Mouse (Mus musculus) kidney, postnatal 0 days (tissue): ENCODE measurements at regions not wholly inside any gene's neighbourhood (a gene's known extent, or its start where the extent isn't known, plus 50 kb on each side); places are given as distances from the start of the nearest gene placed in this dataset.

Experiments
- ATAC-seq: fragments of 200-750 bp; cut with Nextera tagmentation; replicated peaks from 2 replicates; pipeline ENCODE4 v1.8.0; 2017; ENCODE audit warnings: low read depth, moderate number of reproducible peaks, moderate TSS enrichment, moderate library complexity; ENCODE audit not compliant: low FRiP score
- DNase-seq: peaks from one replicate; pipeline ENCODE4 v3.0.0-alpha.2; 2016; ENCODE audit warnings: low spot score
- H3K27ac ChIP-seq: fragments of 300-500 bp; sonication (generic); 2 replicates; pipeline ENCODE4 v1.5.1; 2014; ENCODE audit warnings: mild to moderate bottlenecking
- H3K27me3 ChIP-seq: fragments of 300-500 bp; sonication (generic); 2 replicates; pipeline ENCODE4 v1.6.1; 2014; ENCODE audit warnings: low read length, mixed read lengths; ENCODE audit not compliant: insufficient read depth
- H3K36me3 ChIP-seq: fragments of 300-500 bp; sonication (generic); 2 replicates; pipeline ENCODE4 v1.6.1; 2014; ENCODE audit warnings: low read length, mixed read lengths; ENCODE audit not compliant: insufficient read depth
- H3K4me1 ChIP-seq: fragments of 300-500 bp; sonication (generic); replicated peaks from 2 replicates; pipeline ENCODE4 v1.6.1; 2014; ENCODE audit warnings: antibody characterized with exemption, low read length, mixed read lengths; ENCODE audit not compliant: insufficient read depth
- H3K4me2 ChIP-seq: fragments of 300-500 bp; sonication (generic); 2 replicates; pipeline ENCODE4 v1.6.1; 2014; ENCODE audit warnings: mild to moderate bottlenecking, low read length, moderate library complexity, mixed read lengths
- H3K4me3 ChIP-seq: fragments of 300-500 bp; sonication (generic); replicated peaks from 2 replicates; pipeline ENCODE4 v1.5.1; 2014; ENCODE audit warnings: low read depth, low read length
- H3K9ac ChIP-seq: fragments of 300-500 bp; sonication (generic); 2 replicates; pipeline ENCODE4 v1.6.1; 2014; ENCODE audit warnings: low read depth, low read length
- H3K9me3 ChIP-seq: fragments of 300-500 bp; sonication (generic); replicated peaks from 2 replicates; pipeline ENCODE4 v1.6.1; 2016; ENCODE audit warnings: low read length, inconsistent platforms, mixed read lengths
- CTCF ChIP-seq: IDR thresholded peaks from 2 replicates; pipeline ENCODE4 v1.5.1; 2016; ENCODE audit warnings: antibody characterized with exemption, low read depth, mild to moderate bottlenecking, moderate library complexity
- WGBS: fragments of 180-500 bp; shearing (Covaris S2); extraction: QIAGEN DNeasy Blood & Tissue Kit; methylation state at CpG from one replicate; pipeline ENCODE4 v1.1.7; 2014; 5-methylcytosine and 5-hydroxymethylcytosine counted together

- Histone ChIP-seq H3K4me1 (no peaks in the 10 kb centered on the region), H3K4me2 (no peak overlapping the region), H3K9me3 (no peaks in the 10 kb centered on the region), H3K36me3 (no peaks in the 10 kb centered on the region), H3K4me3 (no peak overlapping the region), H3K27me3 (no peaks in the 10 kb centered on the region), H3K9ac (no peak overlapping the region), H3K27ac (no peak overlapping the region)
- TF ChIP-seq CTCF: no peak
- WGBS: 52% methylated on average over 18 of the region's 20 CpGs
- DNase-seq (no peak), ATAC-seq (no peak)
Measured at GRCm38 (mm10) chr11:45491021-45491967, 360.6 kb upstream of the Clint1 start.

DNA sequence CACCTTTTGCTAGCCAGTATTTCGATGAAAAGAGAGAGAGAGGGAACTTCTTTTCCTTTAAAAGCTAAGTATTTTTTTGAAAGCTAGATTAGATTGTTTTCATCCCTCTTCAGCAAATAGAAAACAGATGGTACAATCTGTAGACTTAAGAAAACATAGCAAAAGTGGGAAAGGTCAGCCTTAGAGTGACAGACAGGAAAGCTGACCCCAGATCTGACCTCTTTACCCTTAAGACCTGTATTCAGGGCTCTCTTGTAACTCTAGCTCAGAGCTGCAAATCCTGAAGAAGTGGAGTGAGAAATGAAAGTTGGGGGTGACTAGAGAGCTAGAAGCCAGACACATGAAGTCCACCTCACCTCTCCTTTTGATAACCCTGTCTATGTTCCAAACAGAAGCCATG, 356.6 kb upstream of the Clint1 start:
- WGBS: 48% methylated on average over 1 of the region's 1 CpGs
- no peak for TF ChIP-seq CTCF
- no peak overlapping the region for H3K4me2 ChIP-seq
- H3K36me3 ChIP-seq: no peaks in the 10 kb centered on the region
- H3K9ac ChIP-seq: no peak overlapping the region
- H3K4me1 ChIP-seq: no peaks in the 10 kb centered on the region
- no peak overlapping the region for H3K27ac ChIP-seq
- H3K27me3 ChIP-seq: no peaks in the 10 kb centered on the region
- DNase-seq: no peak
- no peaks in the 10 kb centered on the region for H3K9me3 ChIP-seq
- no peak overlapping the region for H3K4me3 ChIP-seq
- no peak for ATAC-seq

DNA sequence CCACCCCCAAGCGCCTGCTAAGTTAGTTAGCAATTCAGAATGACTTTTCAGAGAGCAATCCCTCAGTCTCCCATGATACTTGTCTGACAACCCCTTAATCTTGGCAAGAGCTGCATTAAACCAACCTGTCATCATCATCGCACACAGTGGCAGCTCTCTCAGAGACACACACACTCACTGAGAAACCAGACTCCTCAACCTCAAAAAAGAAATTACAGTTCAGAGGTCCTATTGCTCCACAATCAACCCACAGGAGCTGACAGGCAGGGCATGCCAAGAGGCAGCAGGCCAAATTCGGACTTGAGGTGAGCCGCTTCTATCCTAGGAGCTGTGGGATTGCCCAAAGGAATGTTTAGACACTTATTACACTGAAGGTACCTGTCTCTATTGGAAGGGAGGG, 343.3 kb upstream of the Clint1 start:
- DNase-seq (no peak), ATAC-seq (no peak)

DNA sequence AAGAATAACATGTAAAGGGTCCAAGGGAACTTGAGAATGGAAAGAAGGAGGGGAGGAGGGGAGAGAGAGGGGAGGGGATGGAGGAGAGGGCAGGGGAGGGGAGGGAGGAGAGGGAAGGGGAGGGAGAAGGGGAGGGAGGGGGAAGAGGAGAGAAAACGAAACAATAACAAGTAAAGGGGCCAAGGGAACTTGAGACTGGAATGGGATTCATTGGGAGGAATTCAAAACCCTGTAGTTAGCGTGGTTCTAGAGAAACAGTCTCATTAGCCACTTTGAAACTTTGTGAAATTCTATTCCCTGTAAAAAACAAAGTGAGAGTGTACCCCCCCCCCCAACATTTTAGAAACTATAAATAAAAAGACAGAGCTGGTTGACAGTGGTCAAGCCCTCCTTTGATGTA, 342.6 kb upstream of the Clint1 start:
- no peaks in the 10 kb centered on the region for H3K27me3 ChIP-seq
- H3K4me2 ChIP-seq: no peak overlapping the region
- no peak overlapping the region for H3K9ac ChIP-seq
- no peak for ATAC-seq
- H3K4me3 ChIP-seq: no peak overlapping the region
- H3K9me3 ChIP-seq: no peaks in the 10 kb centered on the region
- H3K4me1 ChIP-seq: no peaks in the 10 kb centered on the region
- H3K36me3 ChIP-seq: no peaks in the 10 kb centered on the region
- 26% methylated on average over 2 of the region's 2 CpGs for WGBS
- no peak for TF ChIP-seq CTCF
- H3K27ac ChIP-seq: no peak overlapping the region
- peak; percentile 68 for DNase-seq

More for the DNA sequence above, 343.3 kb upstream of the Clint1 start:
- H3K27ac ChIP-seq: no peak overlapping the region
- TF ChIP-seq CTCF: no peak
- no peak overlapping the region for H3K4me2 ChIP-seq
- no peak overlapping the region for H3K4me3 ChIP-seq
- H3K4me1 ChIP-seq: no peaks in the 10 kb centered on the region
- H3K9me3 ChIP-seq: no peaks in the 10 kb centered on the region
- WGBS: 37% methylated on average over 4 of the region's 4 CpGs
- no peaks in the 10 kb centered on the region for H3K36me3 ChIP-seq
- no peak overlapping the region for H3K9ac ChIP-seq
- no peaks in the 10 kb centered on the region for H3K27me3 ChIP-seq

DNA sequence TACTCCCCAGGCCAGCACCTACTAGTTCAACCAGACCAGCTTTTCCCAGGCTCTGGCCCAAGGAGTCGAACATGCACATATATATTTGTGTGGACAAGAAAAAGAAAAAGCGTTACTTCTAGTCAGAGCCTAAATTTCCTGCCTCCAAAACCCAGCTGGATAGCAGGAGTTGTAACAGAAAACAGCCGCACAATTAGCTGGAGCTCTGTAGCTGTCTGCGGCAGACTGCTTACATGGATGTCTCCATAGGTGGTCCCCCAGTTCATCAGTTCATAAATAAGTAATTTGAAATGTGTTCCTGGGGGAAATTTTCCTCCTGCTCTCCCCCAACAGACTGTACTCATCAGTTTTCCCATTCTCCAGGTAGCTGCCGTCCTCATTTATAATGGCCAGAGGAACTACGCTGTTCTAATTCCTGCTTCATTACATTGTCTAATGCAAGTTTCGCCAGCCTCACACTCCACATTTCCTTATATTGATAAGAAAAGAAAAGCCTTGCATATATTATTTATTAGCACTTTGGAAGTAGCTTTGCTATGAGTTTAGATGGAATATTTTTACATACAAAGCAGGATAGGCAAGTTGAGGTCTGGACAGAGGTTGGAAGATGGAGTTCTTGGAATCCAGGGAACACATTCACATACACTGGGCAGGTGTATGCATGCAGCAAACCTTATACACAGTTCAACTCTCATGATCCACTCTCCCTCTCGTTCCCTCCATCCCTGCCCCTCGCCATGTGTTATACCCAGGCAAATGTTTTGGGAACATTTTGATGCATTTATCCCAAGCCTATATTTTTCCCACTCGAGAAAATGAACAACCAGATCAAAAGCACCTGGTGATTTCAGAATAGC, 337.2 kb upstream of the Clint1 start:
- WGBS: 69% methylated on average over 10 of the region's 10 CpGs
- ATAC-seq: no peak
- Histone ChIP-seq H3K9me3 (no peaks in the 10 kb centered on the region), H3K4me2 (no peak overlapping the region), H3K36me3 (no peaks in the 10 kb centered on the region), H3K27ac (no peak overlapping the region), H3K27me3 (no peaks in the 10 kb centered on the region), H3K4me3 (no peak overlapping the region), H3K4me1 (no peaks in the 10 kb centered on the region), H3K9ac (no peak overlapping the region)
- TF ChIP-seq CTCF: no peak
- DNase-seq: peak; percentile 33

DNA sequence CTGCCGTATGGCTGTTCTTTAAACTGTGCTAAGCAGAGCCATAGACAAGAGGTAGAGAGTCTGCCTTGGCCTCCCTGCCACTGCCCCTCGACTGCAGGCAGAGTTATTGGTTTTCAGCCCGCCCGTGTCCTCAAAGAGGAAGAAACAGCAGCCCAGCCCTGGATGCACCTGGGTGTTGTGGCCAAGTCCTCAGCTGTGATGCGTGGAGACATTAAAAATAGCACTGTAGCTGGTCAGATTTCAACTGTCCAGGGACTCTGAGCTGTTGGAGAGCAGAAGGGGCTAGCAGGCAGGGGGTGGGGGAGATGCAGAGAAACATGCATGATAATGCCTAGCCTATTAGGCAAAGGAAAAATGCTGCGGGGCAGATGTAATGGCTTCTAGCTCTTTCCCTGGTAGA, 327.1 kb upstream of the Clint1 start:
- no peaks in the 10 kb centered on the region for H3K4me1 ChIP-seq
- H3K9me3 ChIP-seq: no peaks in the 10 kb centered on the region
- ATAC-seq: no peak
- no peaks in the 10 kb centered on the region for H3K27me3 ChIP-seq
- 39% methylated on average over 6 of the region's 6 CpGs for WGBS
- no peak for DNase-seq
- TF ChIP-seq CTCF: no peak
- no peak overlapping the region for H3K9ac ChIP-seq
- H3K4me3 ChIP-seq: no peak overlapping the region
- H3K36me3 ChIP-seq: no peaks in the 10 kb centered on the region
- H3K27ac ChIP-seq: no peak overlapping the region
- no peak overlapping the region for H3K4me2 ChIP-seq
